Mouse (Mus musculus): ENCODE measurements around the gene Lrrc61. TPM values are rescaled to one million over a fixed set of nuclear protein-coding genes. Genes with fewer than 3 reads are reported as not detected.
"Not testable (repeated sequence)": the region's sequence is repeated elsewhere in the genome, so short reads cannot be mapped to it uniquely, and the experiment has no call there.

Gene Lrrc61
- polyA plus RNA-seq (2015; fragmentation: Nextera tagmentation; extraction: Ambion mirVana), result 12.5 and 13.4 TPM in 2 replicates

DNA sequence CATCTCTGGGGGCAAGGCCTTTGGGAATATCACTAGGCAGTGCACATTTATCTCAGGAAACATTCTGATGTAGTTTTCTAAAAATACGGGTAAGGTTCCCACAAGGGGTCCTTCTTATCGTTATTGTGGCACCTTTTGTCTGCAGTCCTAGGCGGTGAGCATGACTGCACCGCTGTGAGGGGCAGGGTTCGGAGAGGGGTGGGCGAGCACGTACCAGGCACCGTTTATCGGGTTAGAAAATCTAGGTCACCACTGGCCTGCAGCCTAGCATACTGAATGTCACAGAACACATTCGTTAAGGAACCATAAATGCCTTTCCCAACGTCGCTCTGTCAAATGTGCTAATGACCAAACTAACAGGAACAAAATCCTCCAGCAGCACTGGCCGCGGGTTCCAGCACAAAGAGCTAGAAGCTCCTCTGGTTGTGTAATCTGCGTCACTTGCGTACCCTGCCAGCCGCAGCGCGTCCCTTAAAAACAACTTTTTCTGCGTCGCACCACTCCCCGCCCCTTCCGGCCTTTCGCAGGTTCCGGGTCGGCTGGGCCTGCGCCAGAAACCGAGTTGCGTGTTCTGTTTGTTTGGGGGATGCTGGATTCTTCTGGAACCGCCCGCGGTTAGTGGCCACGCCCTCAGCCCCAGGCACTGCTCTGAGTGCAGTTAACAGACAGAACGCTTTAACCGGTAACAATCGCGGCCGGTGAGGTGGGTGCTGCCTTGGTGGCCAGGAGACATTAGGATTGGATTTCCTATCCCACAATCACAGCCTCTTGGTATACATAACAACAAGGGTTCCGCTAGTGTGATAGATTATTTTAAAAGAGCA, at the start of gene Lrrc61:
TSS of gene Lrrc61 (plus strand) at position 517 of the 824 bp plus-strand sequence.
- peak within 1 kb of the TSS; percentile 73 for H3K4me2 ChIP-seq
- H3K36me3 ChIP-seq (ENCODE audit: poor library complexity, severe bottlenecking), result peaks cover 16% of the 10 kb centered on the region; the same call in 1 of the 2 replicates
- H3K27me3 ChIP-seq, result no peaks in the 10 kb centered on the region
- ATAC-seq, result peak; percentile 94
- H3K4me3 ChIP-seq, result peak within 1 kb of the TSS; percentile 47
- peaks cover 20% of the 10 kb centered on the region for H3K4me1 ChIP-seq
- peak within 1 kb of the TSS; percentile 81 for H3K9ac ChIP-seq
- H3K9me3 ChIP-seq (replicated peaks), result no peaks in the 10 kb centered on the region
- WGBS, result under 1% methylated on average over 39 of the region's 39 CpGs
- peak within 1 kb of the TSS; percentile 98 for H3K27ac ChIP-seq

DNA sequence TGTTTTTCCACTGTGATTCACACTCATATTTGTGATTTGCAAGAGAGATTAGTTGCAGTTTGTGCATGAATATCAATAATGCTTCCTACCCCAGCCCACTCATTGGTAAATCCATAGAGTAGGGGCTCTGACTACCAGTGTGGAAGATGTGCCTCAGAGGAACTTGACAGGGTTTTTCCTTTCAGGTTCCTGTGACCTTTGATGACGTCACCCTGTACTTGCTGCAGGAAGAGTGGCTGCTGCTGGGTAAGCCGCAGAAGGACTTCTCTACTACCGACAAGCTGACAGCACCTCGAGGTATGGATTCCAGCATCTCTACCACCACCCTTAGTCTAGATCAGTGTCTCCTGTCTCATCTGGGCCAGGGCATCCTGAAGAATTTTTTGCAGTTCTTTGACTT, 46.5 kb upstream of the Lrrc61 start:
- 84% methylated on average over 4 of the region's 4 CpGs for WGBS
- no peak for ATAC-seq

DNA sequence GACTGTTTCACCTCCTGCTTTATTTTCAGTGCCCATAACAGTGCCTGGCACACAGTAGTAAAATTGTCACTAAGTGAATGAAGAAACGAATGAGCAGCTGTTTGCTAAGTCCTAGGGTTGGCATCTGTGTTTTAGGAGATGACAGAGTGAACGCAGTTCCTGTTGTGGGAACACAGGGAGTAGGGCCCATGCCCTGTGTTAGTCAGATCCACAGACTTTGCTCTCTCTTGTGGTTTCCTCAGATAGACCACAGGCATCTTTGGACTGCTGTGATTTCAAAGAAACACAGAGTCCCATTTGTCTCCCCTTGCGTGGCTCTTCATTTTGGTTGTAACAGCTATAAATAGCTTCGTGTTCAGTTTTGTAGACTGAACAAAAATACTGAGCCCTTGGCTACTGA, 44.2 kb upstream of the Lrrc61 start:
- H3K4me1 ChIP-seq, result no peaks in the 10 kb centered on the region
- peaks cover 49% of the 10 kb centered on the region for H3K36me3 ChIP-seq (ENCODE audit: poor library complexity, severe bottlenecking)
- 94% methylated on average over 4 of the region's 4 CpGs for WGBS
- ATAC-seq, result no peak
- no peak overlapping the region for H3K27ac ChIP-seq
- H3K4me3 ChIP-seq, result no peak overlapping the region
- no peak overlapping the region for H3K4me2 ChIP-seq
- H3K27me3 ChIP-seq, result no peaks in the 10 kb centered on the region
- no peak overlapping the region for H3K9ac ChIP-seq
- no peaks in the 10 kb centered on the region for H3K9me3 ChIP-seq (replicated peaks)

More for the DNA sequence above, 46.5 kb upstream of the Lrrc61 start:
- peaks cover 8% of the 10 kb centered on the region for H3K4me1 ChIP-seq
- H3K4me3 ChIP-seq, result no peak overlapping the region
- no peak overlapping the region for H3K27ac ChIP-seq
- no peak overlapping the region for H3K9ac ChIP-seq
- peaks cover 26% of the 10 kb centered on the region; the same call in 1 of the 2 replicates for H3K36me3 ChIP-seq (ENCODE audit: poor library complexity, severe bottlenecking)
- no peaks in the 10 kb centered on the region for H3K27me3 ChIP-seq
- H3K4me2 ChIP-seq, result no peak overlapping the region
- H3K9me3 ChIP-seq (replicated peaks), result no peaks in the 10 kb centered on the region

DNA sequence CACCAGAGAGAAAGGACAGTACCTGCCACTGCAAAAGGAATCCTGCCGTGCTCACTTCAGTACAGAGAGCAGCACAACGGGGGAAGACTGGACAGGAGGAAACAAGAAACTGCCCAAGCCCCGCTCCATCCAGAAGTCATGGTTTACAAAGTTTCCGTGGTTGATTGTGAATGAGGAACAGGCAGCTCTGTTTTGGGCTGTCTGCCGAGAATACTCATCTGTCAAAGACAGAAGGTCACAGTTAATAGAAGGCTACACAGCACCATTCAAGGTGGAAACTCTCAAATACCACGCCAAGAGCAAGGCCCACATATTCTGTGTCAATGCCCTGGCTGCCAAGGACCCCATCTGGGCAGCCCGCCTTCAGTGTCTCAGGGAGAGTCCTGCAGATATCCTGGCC, 42.7 kb upstream of the Lrrc61 start:
- WGBS, result 93% methylated on average over 7 of the region's 7 CpGs
- H3K36me3 ChIP-seq (ENCODE audit: poor library complexity, severe bottlenecking), result peaks cover 63% of the 10 kb centered on the region

DNA sequence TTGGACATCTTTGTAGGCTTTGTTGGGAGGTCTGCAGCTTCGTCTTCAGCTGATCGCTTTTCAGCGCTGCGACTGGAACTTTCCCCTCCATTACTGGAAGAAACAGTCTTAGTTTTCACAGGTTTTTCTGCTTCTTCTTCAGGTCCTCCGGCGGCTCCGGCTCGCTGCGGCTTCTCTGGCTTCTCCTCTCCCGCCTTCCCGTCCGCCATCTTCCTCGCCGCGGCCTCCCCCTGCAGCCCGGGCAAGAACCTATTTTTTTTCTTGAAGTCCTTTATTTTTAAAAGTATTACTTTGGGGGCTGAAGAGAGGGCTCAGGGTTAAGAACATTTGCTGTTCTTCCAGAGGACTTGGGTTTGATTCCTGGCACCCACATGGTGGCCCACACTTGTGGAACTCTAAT, 29.7 kb upstream of the Lrrc61 start:
- 96% methylated on average over 12 of the region's 16 CpGs for WGBS

More for the DNA sequence above, 42.7 kb upstream of the Lrrc61 start:
- no peak for ATAC-seq
- Histone ChIP-seq H3K27me3 (no peaks in the 10 kb centered on the region), H3K27ac (no peak overlapping the region), H3K9me3 (replicated peaks) (no peaks in the 10 kb centered on the region), H3K4me2 (no peak overlapping the region), H3K4me3 (no peak overlapping the region), H3K4me1 (no peaks in the 10 kb centered on the region), H3K9ac (no peak overlapping the region)

DNA sequence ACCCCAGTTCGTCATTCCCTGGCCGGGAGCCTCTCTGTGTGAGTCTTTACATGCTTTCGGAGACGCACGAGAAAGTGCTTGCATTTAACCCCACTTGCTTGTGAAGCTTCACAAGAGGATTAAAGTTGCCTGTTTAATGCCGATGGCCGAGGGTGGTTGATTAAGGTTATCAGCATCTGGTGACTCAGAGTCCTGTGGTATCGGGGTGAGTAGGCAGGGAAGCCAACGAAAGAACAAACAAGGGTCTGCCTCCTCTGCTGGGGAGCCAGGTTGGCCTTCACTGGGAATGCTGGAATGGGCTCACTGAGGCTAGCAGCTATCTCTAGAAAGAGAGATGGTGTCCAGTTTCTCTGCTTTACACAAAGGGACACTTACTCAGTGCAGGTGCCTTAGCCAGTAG, 26.7 kb upstream of the Lrrc61 start:
- H3K27me3 ChIP-seq, result no peaks in the 10 kb centered on the region
- WGBS, result 75% methylated on average over 9 of the region's 9 CpGs
- no peak for ATAC-seq
- H3K9ac ChIP-seq, result no peak overlapping the region
- H3K4me1 ChIP-seq, result no peaks in the 10 kb centered on the region
- H3K27ac ChIP-seq, result no peak overlapping the region
- H3K9me3 ChIP-seq (replicated peaks), result no peaks in the 10 kb centered on the region
- no peak overlapping the region for H3K4me2 ChIP-seq
- H3K4me3 ChIP-seq, result no peak overlapping the region
- peaks cover 23% of the 10 kb centered on the region for H3K36me3 ChIP-seq (ENCODE audit: poor library complexity, severe bottlenecking)

More for the DNA sequence above, 29.7 kb upstream of the Lrrc61 start:
- H3K27me3 ChIP-seq; H3K4me3 ChIP-seq; H3K4me1 ChIP-seq; H3K27ac ChIP-seq; ATAC-seq; H3K4me2 ChIP-seq; H3K9me3 ChIP-seq (replicated peaks); H3K9ac ChIP-seq: not testable (repeated sequence)
- peaks cover 11% of the 10 kb centered on the region; the same call in 1 of the 2 replicates for H3K36me3 ChIP-seq (ENCODE audit: poor library complexity, severe bottlenecking)

DNA sequence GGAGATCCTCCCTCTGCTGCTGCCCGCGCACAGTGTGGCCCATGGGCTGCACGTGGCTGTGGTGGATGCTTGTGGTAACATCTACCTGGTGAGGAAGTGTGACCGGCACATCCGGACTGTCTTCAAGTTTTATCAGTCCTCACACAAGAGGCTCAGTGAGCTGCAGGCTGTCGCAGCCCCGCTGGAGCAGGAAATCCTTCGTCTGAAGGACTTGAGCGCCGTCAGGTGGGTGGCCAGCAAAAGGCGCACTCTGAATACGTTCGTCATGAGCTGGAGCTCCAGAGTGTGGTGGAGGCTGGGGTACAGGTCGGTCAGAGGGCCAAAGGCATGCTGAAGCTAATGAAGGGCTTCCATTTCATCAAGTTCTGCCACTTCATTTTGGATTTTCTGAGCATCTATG, 25.3 kb upstream of the Lrrc61 start:
- Histone ChIP-seq H3K4me1 (no peaks in the 10 kb centered on the region), H3K4me2 (no peak overlapping the region), H3K36me3 (ENCODE audit: poor library complexity, severe bottlenecking) (peaks cover 23% of the 10 kb centered on the region), H3K9me3 (replicated peaks) (no peaks in the 10 kb centered on the region), H3K27ac (no peak overlapping the region), H3K9ac (no peak overlapping the region), H3K27me3 (no peaks in the 10 kb centered on the region), H3K4me3 (no peak overlapping the region)
- ATAC-seq, result no peak
- WGBS, result 80% methylated on average over 14 of the region's 14 CpGs

DNA sequence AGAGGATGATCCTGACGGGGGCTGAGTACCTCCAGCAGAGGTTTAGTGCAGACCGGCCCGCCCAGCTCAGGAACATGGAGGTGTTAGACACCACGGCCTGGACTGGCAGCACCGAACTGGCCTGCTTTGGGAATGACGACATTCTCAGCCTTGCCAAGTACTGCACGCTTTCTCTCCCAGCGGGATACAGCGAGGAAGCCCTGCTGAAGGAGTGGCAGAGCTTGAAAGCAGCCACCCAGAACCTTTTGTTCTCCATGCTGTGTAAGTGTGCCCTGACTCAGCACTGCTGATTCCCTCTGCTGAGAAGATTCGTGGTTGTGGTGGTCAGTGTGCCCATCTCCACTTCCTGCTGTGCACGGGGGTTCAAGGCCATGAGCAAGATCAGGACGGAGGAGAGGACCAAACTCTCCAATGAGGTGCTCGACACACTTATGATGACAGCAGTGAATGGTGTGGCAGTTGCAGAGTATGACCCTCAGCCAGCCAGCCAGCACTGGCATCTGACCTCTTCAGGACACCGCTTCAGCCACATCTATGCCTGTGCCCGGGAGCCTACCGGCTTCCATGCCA, 24.6 kb upstream of the Lrrc61 start:
- Histone ChIP-seq H3K27ac (no peak overlapping the region), H3K4me3 (no peak overlapping the region), H3K9ac (no peak overlapping the region), H3K36me3 (ENCODE audit: poor library complexity, severe bottlenecking) (peaks cover 23% of the 10 kb centered on the region), H3K9me3 (replicated peaks) (no peaks in the 10 kb centered on the region), H3K4me1 (no peaks in the 10 kb centered on the region), H3K27me3 (no peaks in the 10 kb centered on the region), H3K4me2 (no peak overlapping the region)
- ATAC-seq, result no peak
- WGBS, result 87% methylated on average over 16 of the region's 16 CpGs

DNA sequence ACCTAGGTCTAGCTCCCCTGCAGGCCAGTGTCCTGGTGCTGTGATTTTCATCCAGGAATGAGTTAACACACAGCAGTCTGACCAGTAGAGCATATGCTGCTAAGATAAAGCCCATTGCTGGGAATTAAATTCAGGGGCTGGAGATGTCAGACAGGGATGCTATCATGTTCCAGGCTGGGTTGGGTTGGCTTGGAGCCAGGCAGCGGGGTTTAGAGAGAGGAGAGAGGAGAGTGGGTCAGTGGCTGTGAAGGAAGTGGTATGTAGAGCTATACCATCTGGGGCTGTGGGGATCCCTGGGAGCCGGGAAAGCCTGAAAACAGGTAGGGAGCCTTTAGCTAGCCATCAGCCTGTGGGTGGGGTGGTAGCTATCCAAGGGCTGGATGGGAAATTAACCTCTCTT, 23.7 kb upstream of the Lrrc61 start:
- no peak for ATAC-seq
- H3K4me3 ChIP-seq, result no peak overlapping the region
- no peak overlapping the region for H3K9ac ChIP-seq
- no peak overlapping the region for H3K27ac ChIP-seq
- H3K27me3 ChIP-seq, result no peaks in the 10 kb centered on the region
- no peak overlapping the region for H3K4me2 ChIP-seq
- H3K9me3 ChIP-seq (replicated peaks), result no peaks in the 10 kb centered on the region
- peaks cover 18% of the 10 kb centered on the region for H3K36me3 ChIP-seq (ENCODE audit: poor library complexity, severe bottlenecking)
- no peaks in the 10 kb centered on the region for H3K4me1 ChIP-seq
- WGBS, result 81% methylated on average over 2 of the region's 2 CpGs

DNA sequence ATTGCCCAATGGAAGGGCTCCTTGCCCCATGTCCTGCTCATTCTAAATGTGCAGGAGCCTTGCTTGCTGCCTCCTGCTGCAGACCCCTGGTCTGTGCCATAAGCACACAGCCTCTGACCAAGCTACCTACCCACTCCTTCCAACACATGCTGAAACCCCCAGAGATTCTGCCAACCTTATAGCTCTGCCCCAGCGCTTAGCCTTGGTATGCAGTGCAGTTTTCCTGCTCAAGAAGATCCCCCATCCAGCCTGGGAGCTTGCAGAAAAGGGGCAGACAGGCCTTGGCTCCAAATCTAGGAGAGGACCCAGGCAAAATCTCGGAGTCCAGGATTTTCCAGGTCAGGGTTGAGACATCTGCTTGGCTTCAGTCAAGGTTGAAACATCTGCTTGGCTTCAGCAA, 21.1 kb upstream of the Lrrc61 start:
- 78% methylated on average over 2 of the region's 2 CpGs for WGBS
- Histone ChIP-seq H3K27ac (no peak overlapping the region), H3K36me3 (ENCODE audit: poor library complexity, severe bottlenecking) (peaks cover 18% of the 10 kb centered on the region), H3K9ac (no peak overlapping the region), H3K4me2 (no peak overlapping the region), H3K9me3 (replicated peaks) (no peaks in the 10 kb centered on the region), H3K4me1 (peaks cover 18% of the 10 kb centered on the region), H3K27me3 (no peaks in the 10 kb centered on the region), H3K4me3 (no peak overlapping the region)
- no peak for ATAC-seq

DNA sequence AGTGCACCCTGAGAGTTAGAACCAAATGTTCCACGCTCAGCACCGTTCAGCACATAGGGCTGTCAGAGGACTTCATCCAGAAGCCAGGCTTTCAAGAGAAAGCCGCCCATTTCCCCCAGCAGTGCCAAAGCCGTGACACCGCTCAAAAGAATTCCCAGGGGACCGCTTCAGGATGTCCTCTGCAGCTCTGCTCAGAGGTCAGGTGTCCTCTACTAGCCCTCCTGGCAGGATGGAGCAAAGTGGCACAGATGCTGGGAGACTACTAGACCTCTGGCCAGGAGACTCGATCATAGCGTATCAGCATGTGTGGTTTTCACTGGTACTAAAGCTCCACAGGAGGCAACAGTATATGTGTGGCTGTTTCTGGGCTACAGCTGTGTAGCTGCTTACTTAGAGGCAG, 19.7 kb upstream of the Lrrc61 start:
- Histone ChIP-seq H3K27ac (no peak overlapping the region), H3K9ac (no peak overlapping the region), H3K9me3 (replicated peaks) (no peaks in the 10 kb centered on the region), H3K4me1 (peaks cover 27% of the 10 kb centered on the region), H3K4me2 (no peak overlapping the region), H3K36me3 (ENCODE audit: poor library complexity, severe bottlenecking) (peaks cover 14% of the 10 kb centered on the region; the same call in 1 of the 2 replicates), H3K4me3 (no peak overlapping the region), H3K27me3 (no peaks in the 10 kb centered on the region)
- ATAC-seq, result no peak
- WGBS, result 87% methylated on average over 8 of the region's 8 CpGs

DNA sequence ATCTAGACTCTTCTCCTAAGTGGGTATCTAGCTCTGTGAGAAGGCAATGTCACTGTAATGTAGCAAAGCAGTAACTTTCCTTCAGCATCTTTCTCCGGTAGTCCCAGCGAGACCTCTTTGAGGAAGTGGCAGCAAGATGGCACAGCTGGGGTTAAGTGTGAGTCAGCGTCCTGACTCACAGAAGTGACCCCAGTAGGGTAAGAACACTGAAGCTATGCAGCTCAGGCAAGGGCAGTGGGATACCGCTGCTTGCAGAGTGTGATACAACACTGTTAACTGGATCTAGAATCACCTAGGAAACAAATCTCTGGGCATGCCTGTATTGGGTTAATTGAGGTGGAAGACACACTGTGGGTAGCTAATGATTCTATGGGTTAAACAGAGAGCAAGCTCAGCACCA, 18.5 kb upstream of the Lrrc61 start:
- 0 out of 2 replicates have a peak overlapping the region, but pooled peaks have one; percentile 96 for H3K4me2 ChIP-seq
- 64% methylated on average over 4 of the region's 4 CpGs for WGBS
- peaks cover 26% of the 10 kb centered on the region for H3K36me3 ChIP-seq (ENCODE audit: poor library complexity, severe bottlenecking)
- no peaks in the 10 kb centered on the region for H3K27me3 ChIP-seq
- H3K4me1 ChIP-seq, result peaks cover 27% of the 10 kb centered on the region
- H3K9ac ChIP-seq, result no peak overlapping the region; the same call in 1 of the 2 replicates
- ATAC-seq, result no peak
- no peaks in the 10 kb centered on the region for H3K9me3 ChIP-seq (replicated peaks)
- no peak overlapping the region for H3K27ac ChIP-seq
- H3K4me3 ChIP-seq, result no peak overlapping the region
